Comparison of ENCODE assay signal across 10 mouse cellular contexts in genomic region chr7:40942233-40942935, GRCm38 (mm10). TPM values are rescaled to one million over a fixed set of nuclear protein-coding genes. Genes with fewer than 3 reads are reported as not detected.
DNase-seq lines count a peak whose midpoint lies in the region; ATAC-seq and TF ChIP-seq lines count a peak whose summit lies in the region.
"Had no signal": no experiment of that assay in that cellular context is flagged by ENCODE, and none has a peak within 500 bp of the region (broad histone marks: within the 10 kb centered on the region; RNA-seq: fewer than 3 reads in every experiment).

No protein-coding gene starts in this region.

- ATAC-seq in kidney, embryonic 14.5 days (ENCODE audit: low FRiP score, low TSS enrichment), result no peak
- peak; percentile 60 for ATAC-seq in Patski
- ATAC-seq in embryonic facial prominence, embryonic 11.5 days (replicated peaks; ENCODE audit: insufficient number of reproducible peaks, low FRiP score, low TSS enrichment, low read depth), result no peak
- ATAC-seq in midbrain, embryonic 16.5 days, result peak; percentile 89
- ATAC-seq in megakaryocyte-erythroid progenitor cell, adult 5-6 weeks (replicated peaks; ENCODE audit: low FRiP score, low TSS enrichment, poor library complexity, severe bottlenecking), result no peak

- no peaks in the 10 kb centered on the region for H3K36me3 ChIP-seq in kidney, embryonic 14.5 days (ENCODE audit: control insufficient read depth, insufficient read depth, low read length)
- H3K36me3 ChIP-seq in embryonic facial prominence, embryonic 11.5 days (replicated peaks; ENCODE audit: control insufficient read depth, insufficient read depth, low read depth, low read length), result no peaks in the 10 kb centered on the region
- no peaks in the 10 kb centered on the region for H3K36me3 ChIP-seq in midbrain, embryonic 16.5 days (ENCODE audit: control insufficient read depth, insufficient read depth, low read length)
- H3K36me3 ChIP-seq: heart, embryonic 13.5 days; limb, embryonic 15.5 days had no signal

- CTCF ChIA-PET in Patski (lab: Charles Lee), result no interaction called here

- no peak overlapping the region for H3K4me3 ChIP-seq in kidney, embryonic 14.5 days (ENCODE audit: low read length)
- no peak overlapping the region for H3K4me3 ChIP-seq in embryonic facial prominence, embryonic 11.5 days (ENCODE audit: low read depth, low read length)
- no peak overlapping the region for H3K4me3 ChIP-seq in midbrain, embryonic 16.5 days (ENCODE audit: low read depth, low read length)
- H3K4me3 ChIP-seq: heart, embryonic 13.5 days; limb, embryonic 15.5 days had no signal

- peak; percentile 7 for DNase-seq in kidney, postnatal 14 days
- DNase-seq in Patski (ENCODE audit: low read depth, low spot score), result no peak
- DNase-seq in embryonic facial prominence, embryonic 11.5 days (ENCODE audit: low spot score), result peak; percentile 56
- DNase-seq in urinary bladder, adult 18-20 months (ENCODE audit: low spot score in 2 of 2), result no peak

- no peak overlapping the region for H3K9ac ChIP-seq in kidney, embryonic 14.5 days (ENCODE audit: low read depth, low read length)
- no peak overlapping the region for H3K9ac ChIP-seq in embryonic facial prominence, embryonic 11.5 days (replicated peaks; ENCODE audit: low read length)
- no peak overlapping the region for H3K9ac ChIP-seq in midbrain, embryonic 16.5 days (ENCODE audit: low read depth, low read length)
- H3K9ac ChIP-seq: heart, embryonic 13.5 days; limb, embryonic 15.5 days had no signal

- WGBS in kidney, embryonic 14.5 days, result 56% methylated on average over 3 of the region's 3 CpGs
- WGBS in embryonic facial prominence, embryonic 11.5 days, result 50% methylated on average over 3 of the region's 3 CpGs
- WGBS in midbrain, embryonic 16.5 days, result 54% methylated on average over 3 of the region's 3 CpGs

- H3K27ac ChIP-seq in kidney, embryonic 14.5 days (ENCODE audit: low read depth, low read length), result no peak overlapping the region
- no peak overlapping the region for H3K27ac ChIP-seq in embryonic facial prominence, embryonic 11.5 days (replicated peaks; ENCODE audit: low read depth, low read length)
- no peak overlapping the region for H3K27ac ChIP-seq in midbrain, embryonic 16.5 days (ENCODE audit: low read length)
- H3K27ac ChIP-seq: heart, embryonic 13.5 days; limb, embryonic 15.5 days had no signal

- no peaks in the 10 kb centered on the region for H3K9me3 ChIP-seq in kidney, embryonic 14.5 days (ENCODE audit: control insufficient read depth, low read length)
- H3K9me3 ChIP-seq in embryonic facial prominence, embryonic 11.5 days (replicated peaks; ENCODE audit: control insufficient read depth, low read length), result no peaks in the 10 kb centered on the region
- H3K9me3 ChIP-seq in midbrain, embryonic 16.5 days (replicated peaks; ENCODE audit: control insufficient read depth, low read length, poor library complexity, severe bottlenecking), result no peaks in the 10 kb centered on the region
- H3K9me3 ChIP-seq: heart, embryonic 13.5 days; limb, embryonic 15.5 days had no signal

- H3K4me2 ChIP-seq in kidney, embryonic 14.5 days (replicated peaks; ENCODE audit: low read depth, low read length), result no peak overlapping the region
- no peak overlapping the region for H3K4me2 ChIP-seq in embryonic facial prominence, embryonic 11.5 days (ENCODE audit: low read depth, low read length)
- H3K4me2 ChIP-seq in midbrain, embryonic 16.5 days (ENCODE audit: low read length), result no peak overlapping the region
- H3K4me2 ChIP-seq: heart, embryonic 13.5 days; limb, embryonic 15.5 days had no signal

- POLR2A ChIA-PET in Patski (lab: Charles Lee), result no interaction called here

- H3K27me3 ChIP-seq in kidney, embryonic 14.5 days (ENCODE audit: control insufficient read depth, insufficient read depth, low read length), result no peaks in the 10 kb centered on the region
- no peaks in the 10 kb centered on the region for H3K27me3 ChIP-seq in Patski
- no peaks in the 10 kb centered on the region for H3K27me3 ChIP-seq in embryonic facial prominence, embryonic 11.5 days (ENCODE audit: control insufficient read depth, insufficient read depth, low read length)
- no peaks in the 10 kb centered on the region for H3K27me3 ChIP-seq in midbrain, embryonic 16.5 days (ENCODE audit: control insufficient read depth, insufficient read depth, low read depth, low read length)
- H3K27me3 ChIP-seq: heart, embryonic 13.5 days; limb, embryonic 15.5 days had no signal

- in situ Hi-C loops in Patski (cut with MboI; ENCODE audit: low pct_unique_long_range_greater_than_20kb), result loop anchor here (25.0 kb wide), 1 partner anchor 1505 kb away; no protein-coding TSS in a partner anchor

- peak; percentile 51 for TF ChIP-seq CTCF in Patski (IDR thresholded peaks at IDR 0.05)

- H3K4me1 ChIP-seq in kidney, embryonic 14.5 days (ENCODE audit: control insufficient read depth, insufficient read depth, low read length), result no peaks in the 10 kb centered on the region
- H3K4me1 ChIP-seq in embryonic facial prominence, embryonic 11.5 days (ENCODE audit: control insufficient read depth, insufficient read depth, low read length), result no peaks in the 10 kb centered on the region
- no peaks in the 10 kb centered on the region for H3K4me1 ChIP-seq in midbrain, embryonic 16.5 days (ENCODE audit: control insufficient read depth, insufficient read depth, low read length)
- H3K4me1 ChIP-seq: heart, embryonic 13.5 days; limb, embryonic 15.5 days had no signal

RNA-seq across cellular contexts. Expression of gene Vstm2b, which starts 44.3 kb away (rescaled TPM):
- polyA plus RNA-seq in kidney, embryonic 14.5 days (2014; fragmentation: Nextera tagmentation; extraction: Ambion mirVana), result 8.9 and 10.1 TPM in 2 replicates
- 10.9 TPM for polyA plus RNA-seq in Patski (2021)
- 7.7 and 9.0 TPM in 2 replicates for polyA plus RNA-seq in embryonic facial prominence, embryonic 11.5 days (2014; fragmentation: Nextera tagmentation; extraction: Ambion mirVana)
- polyA plus RNA-seq in midbrain, embryonic 16.5 days (2015; fragmentation: Nextera tagmentation; extraction: Ambion mirVana), result 23.5 and 24.5 TPM in 2 replicates
- total RNA-seq in megakaryocyte-erythroid progenitor cell, adult 5-6 weeks (2014; fragmentation: Nextera tagmentation), result not detected in 2 replicates
- total RNA-seq in megakaryocyte-erythroid progenitor cell, adult 5-6 weeks (2017), result not detected in 2 replicates

RNA-seq across cellular contexts. Expression of gene 4930433I11Rik, which starts 45.0 kb away (rescaled TPM):
- not detected in 2 replicates for polyA plus RNA-seq in kidney, embryonic 14.5 days (2014; fragmentation: Nextera tagmentation; extraction: Ambion mirVana)
- not detected for polyA plus RNA-seq in Patski (2021)
- not detected in 2 replicates for polyA plus RNA-seq in embryonic facial prominence, embryonic 11.5 days (2014; fragmentation: Nextera tagmentation; extraction: Ambion mirVana)
- polyA plus RNA-seq in midbrain, embryonic 16.5 days (2015; fragmentation: Nextera tagmentation; extraction: Ambion mirVana), result not detected in 2 replicates
- total RNA-seq in megakaryocyte-erythroid progenitor cell, adult 5-6 weeks (2014; fragmentation: Nextera tagmentation), result not detected in 2 replicates
- not detected in 2 replicates for total RNA-seq in megakaryocyte-erythroid progenitor cell, adult 5-6 weeks (2017)
- polyA plus RNA-seq: heart, embryonic 13.5 days; limb, embryonic 15.5 days; small intestine, adult 2 months had no signal

Comparison
In these comparisons a context has a peak if more than half of its experiments do, and no peak if none do; other contexts are left out.
1. DNase-seq: peak in kidney, postnatal 14 days (single experiment) and embryonic facial prominence, embryonic 11.5 days (single experiment); none in Patski (single experiment) and urinary bladder, adult 18-20 months (0 of 2).
2. ATAC-seq: peak in Patski (single experiment) and midbrain, embryonic 16.5 days (single experiment); none in kidney, embryonic 14.5 days (single experiment), embryonic facial prominence, embryonic 11.5 days (single experiment) and megakaryocyte-erythroid progenitor cell, adult 5-6 weeks (single experiment).